Mouse (Mus musculus): ENCODE results near the gene Cps1. TPM values are rescaled to one million over a fixed set of nuclear protein-coding genes. Genes with fewer than 3 reads are reported as not detected.
A peak's percentile ranks its signal among the peaks of the same experiment; 100 is the strongest.

Gene Cps1
- polyA plus RNA-seq, 1 experiment from 2014 or later = 217 TPM

DNA sequence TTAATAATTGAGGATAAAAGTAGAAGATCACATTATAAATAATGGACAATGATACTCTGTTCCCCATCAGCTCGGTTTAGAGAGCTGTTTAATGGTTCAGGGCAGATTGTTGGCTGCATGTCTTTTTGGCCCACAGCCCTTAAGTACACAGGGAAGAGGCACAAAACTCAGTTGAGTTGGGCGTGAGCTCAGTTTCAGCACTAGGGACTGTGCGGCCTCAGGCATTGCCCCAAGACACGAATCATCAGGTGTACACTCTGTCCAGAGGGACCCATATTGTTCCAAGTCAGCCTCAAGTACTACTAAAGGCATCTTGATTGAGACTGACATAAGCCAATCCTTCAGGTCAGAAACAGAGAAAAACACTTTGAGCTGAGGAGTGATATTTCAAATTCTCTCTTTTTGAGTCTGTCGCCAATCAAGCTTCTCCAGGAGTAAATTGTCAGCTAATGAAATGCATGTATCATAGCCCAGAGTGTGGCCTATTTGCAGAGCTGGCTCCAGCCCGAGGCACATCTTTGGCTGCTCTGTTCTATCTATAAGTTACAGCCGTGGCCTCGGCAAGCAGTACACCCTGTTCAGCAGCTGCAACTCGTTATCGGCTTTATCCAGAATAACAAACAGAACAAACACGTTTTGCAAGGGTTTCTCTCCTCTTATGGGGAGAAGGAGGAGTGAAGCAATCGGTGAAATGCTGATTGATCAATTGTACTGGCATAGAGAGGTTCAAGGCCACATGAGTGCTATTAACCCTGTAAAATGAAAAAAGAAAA is 19.2 kb upstream of the Cps1 start:
- Histone ChIP-seq H3K9ac (ENCODE audit: low read depth, low read length) (no peak overlapping the region), H3K27me3 (replicated peaks; ENCODE audit: control insufficient read depth, insufficient read depth, low read length) (no peaks in the 10 kb centered on the region), H3K9me3 (ENCODE audit: control insufficient read depth) (no peaks in the 10 kb centered on the region), H3K4me2 (replicated peaks; ENCODE audit: low read depth) (peak overlapping the region; percentile 35; the same call in 1 of the 2 replicates), H3K4me3 (ENCODE audit: low read depth, low read length) (no peak overlapping the region), H3K36me3 (ENCODE audit: control insufficient read depth, insufficient read depth) (no peaks in the 10 kb centered on the region), H3K27ac (ENCODE audit: low read depth, low read length) (peak overlapping the region; percentile 42; the same call in 1 of the 2 replicates), H3K4me1 (replicated peaks; ENCODE audit: control insufficient read depth, insufficient read depth, low read length) (no peaks in the 10 kb centered on the region)
- ATAC-seq = peak; percentile 86
- no peak for TF ChIP-seq CTCF (IDR thresholded peaks at IDR 0.05; ENCODE audit: low read depth)
- 19% methylated on average over 12 of the region's 12 CpGs for WGBS

DNA sequence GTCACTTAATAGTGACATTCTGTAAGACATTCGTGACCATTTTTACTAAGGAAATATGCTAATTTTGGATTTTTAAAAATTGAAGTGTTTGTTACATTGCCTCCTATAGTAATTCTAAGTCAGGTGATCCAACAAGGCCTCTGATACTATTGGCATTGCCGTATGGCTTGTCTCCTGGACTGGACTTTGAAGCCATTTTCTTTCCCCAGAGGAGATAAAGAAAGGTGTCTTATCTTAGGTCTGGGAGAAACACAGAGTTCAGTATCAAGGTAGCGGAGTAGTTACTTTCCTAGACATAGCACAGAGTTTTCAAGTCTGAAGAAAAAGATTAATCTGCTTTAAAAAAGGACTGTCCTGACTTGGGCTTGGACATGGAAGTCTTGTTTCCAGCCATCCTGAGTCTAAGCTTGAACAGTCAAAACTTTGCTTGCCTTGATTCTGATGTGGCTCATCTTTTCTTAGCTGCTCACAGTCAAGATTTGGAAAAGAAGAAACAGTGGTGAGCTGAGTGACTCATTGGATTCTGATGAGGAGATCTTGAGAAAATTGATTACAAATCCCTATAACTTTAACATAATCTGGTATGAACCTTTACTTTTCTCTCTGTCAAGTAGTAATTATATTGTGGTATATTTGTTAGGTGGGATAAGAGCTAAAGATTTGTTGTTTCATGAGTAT is 11.1 kb upstream of the Cps1 start:
- ATAC-seq = peak; percentile 92
- Histone ChIP-seq H3K27me3 (replicated peaks; ENCODE audit: control insufficient read depth, insufficient read depth, low read length) (no peaks in the 10 kb centered on the region), H3K36me3 (ENCODE audit: control insufficient read depth, insufficient read depth) (no peaks in the 10 kb centered on the region), H3K4me3 (ENCODE audit: low read depth, low read length) (peak overlapping the region; percentile 49), H3K9ac (ENCODE audit: low read depth, low read length) (0 out of 2 replicates have a peak overlapping the region, but pooled peaks have one; percentile 31), H3K27ac (ENCODE audit: low read depth, low read length) (peak overlapping the region; percentile 68), H3K4me1 (replicated peaks; ENCODE audit: control insufficient read depth, insufficient read depth, low read length) (no peaks in the 10 kb centered on the region), H3K9me3 (ENCODE audit: control insufficient read depth) (no peaks in the 10 kb centered on the region), H3K4me2 (replicated peaks; ENCODE audit: low read depth) (peak overlapping the region; percentile 43)
- no peak for TF ChIP-seq CTCF (IDR thresholded peaks at IDR 0.05; ENCODE audit: low read depth)
- 37% methylated on average over 3 of the region's 3 CpGs for WGBS

DNA sequence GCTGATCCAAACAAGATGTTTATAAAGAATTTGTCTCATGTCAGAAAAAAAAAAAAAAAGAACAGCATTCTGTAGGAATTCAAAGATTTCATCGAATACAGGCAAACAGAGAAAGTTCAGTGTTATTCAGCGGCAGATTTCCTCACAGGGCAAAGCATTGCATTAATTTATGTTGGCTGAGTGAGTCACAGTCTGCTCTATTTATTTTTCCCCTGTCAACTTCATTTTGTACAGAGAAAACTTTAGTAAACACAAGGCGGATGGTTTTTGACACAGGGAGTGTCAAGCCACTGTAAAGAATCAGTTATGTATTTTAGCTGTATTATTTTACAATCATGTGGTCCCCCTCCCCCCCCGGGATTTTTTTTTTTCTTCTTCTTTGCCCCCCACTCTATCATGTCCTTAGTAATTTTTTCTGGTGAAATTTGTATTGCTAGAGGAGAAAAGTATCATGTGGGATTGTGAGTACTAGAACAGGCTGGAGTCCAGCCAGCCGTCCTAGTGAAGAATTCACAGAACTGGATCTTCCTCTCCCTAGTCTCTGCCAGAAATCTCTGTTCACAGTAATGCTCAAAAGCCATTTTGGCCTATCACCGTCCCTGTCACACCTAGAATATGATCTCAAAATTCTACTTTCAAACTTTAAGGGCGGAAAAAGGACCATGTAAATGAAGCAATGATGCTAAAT is 9.3 kb upstream of the Cps1 start:
- H3K9ac ChIP-seq (ENCODE audit: low read depth, low read length) = peak overlapping the region; percentile 53
- H3K27ac ChIP-seq (ENCODE audit: low read depth, low read length) = peak overlapping the region; percentile 58
- no peak for ATAC-seq

DNA sequence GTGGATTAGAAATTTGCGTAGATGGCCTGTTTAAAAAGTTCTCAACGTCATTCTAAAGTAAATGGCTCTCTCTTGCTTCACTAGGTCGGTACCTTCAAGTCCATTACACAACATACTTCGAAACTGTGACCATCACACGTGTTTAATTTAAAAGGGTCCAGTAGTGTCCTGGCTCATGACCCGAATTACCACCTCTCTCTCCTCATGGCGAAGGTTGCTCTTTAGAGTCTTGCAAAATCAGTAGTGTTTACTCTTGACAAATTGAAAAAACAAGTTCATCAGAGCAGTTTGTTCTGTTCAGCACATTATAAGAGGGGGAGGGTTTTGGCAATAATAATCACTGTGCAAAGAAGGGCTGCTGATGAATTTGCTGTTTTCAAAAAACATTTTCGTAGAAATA is 6.3 kb upstream of the Cps1 start:
- Histone ChIP-seq H3K27me3 (replicated peaks; ENCODE audit: control insufficient read depth, insufficient read depth, low read length) (no peaks in the 10 kb centered on the region), H3K36me3 (ENCODE audit: control insufficient read depth, insufficient read depth) (no peaks in the 10 kb centered on the region), H3K4me3 (ENCODE audit: low read depth, low read length) (peak overlapping the region; percentile 8), H3K9ac (ENCODE audit: low read depth, low read length) (no peak overlapping the region), H3K27ac (ENCODE audit: low read depth, low read length) (0 out of 2 replicates have a peak overlapping the region, but pooled peaks have one; percentile 23), H3K4me1 (replicated peaks; ENCODE audit: control insufficient read depth, insufficient read depth, low read length) (no peaks in the 10 kb centered on the region; the same call in 1 of the 2 replicates), H3K4me2 (replicated peaks; ENCODE audit: low read depth) (peak overlapping the region; percentile 59), H3K9me3 (ENCODE audit: control insufficient read depth) (no peaks in the 10 kb centered on the region)
- no peak for TF ChIP-seq CTCF (IDR thresholded peaks at IDR 0.05; ENCODE audit: low read depth)
- no peak for ATAC-seq
- WGBS = 40% methylated on average over 8 of the region's 8 CpGs

More for the DNA sequence above, 9.3 kb upstream of the Cps1 start:
- 20% methylated on average over 7 of the region's 7 CpGs for WGBS
- Histone ChIP-seq H3K4me1 (replicated peaks; ENCODE audit: control insufficient read depth, insufficient read depth, low read length) (no peaks in the 10 kb centered on the region; the same call in 1 of the 2 replicates), H3K9me3 (ENCODE audit: control insufficient read depth) (no peaks in the 10 kb centered on the region), H3K36me3 (ENCODE audit: control insufficient read depth, insufficient read depth) (no peaks in the 10 kb centered on the region), H3K4me2 (replicated peaks; ENCODE audit: low read depth) (peak overlapping the region; percentile 59), H3K4me3 (ENCODE audit: low read depth, low read length) (peak overlapping the region; percentile 46), H3K27me3 (replicated peaks; ENCODE audit: control insufficient read depth, insufficient read depth, low read length) (no peaks in the 10 kb centered on the region)
- TF ChIP-seq CTCF (IDR thresholded peaks at IDR 0.05; ENCODE audit: low read depth) = no peak

DNA sequence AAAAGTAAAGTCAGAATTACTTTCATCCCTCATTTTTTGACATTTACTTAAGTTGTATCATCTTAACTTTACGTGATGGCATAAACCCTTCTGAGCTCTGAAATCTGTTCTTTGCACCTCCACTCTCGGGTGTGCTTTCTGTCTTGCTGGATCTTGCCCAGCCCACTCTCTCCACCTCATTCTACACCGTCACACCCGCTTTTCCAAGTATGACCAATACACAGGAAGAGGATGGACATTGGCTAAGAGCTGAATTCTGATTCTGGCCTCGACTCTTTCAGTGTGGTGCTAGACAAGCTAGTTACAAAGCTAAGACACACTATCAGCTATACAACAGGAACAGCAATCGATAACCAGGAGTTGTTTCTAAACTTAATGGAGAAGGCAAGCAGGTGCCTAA is 5.0 kb upstream of the Cps1 start:
- Histone ChIP-seq H3K4me3 (ENCODE audit: low read depth, low read length) (no peak overlapping the region), H3K27me3 (replicated peaks; ENCODE audit: control insufficient read depth, insufficient read depth, low read length) (no peaks in the 10 kb centered on the region), H3K27ac (ENCODE audit: low read depth, low read length) (no peak overlapping the region; the same call in 1 of the 2 replicates), H3K4me1 (replicated peaks; ENCODE audit: control insufficient read depth, insufficient read depth, low read length) (no peaks in the 10 kb centered on the region; the same call in 1 of the 2 replicates), H3K4me2 (replicated peaks; ENCODE audit: low read depth) (peak overlapping the region; percentile 52), H3K36me3 (ENCODE audit: control insufficient read depth, insufficient read depth) (no peaks in the 10 kb centered on the region), H3K9me3 (ENCODE audit: control insufficient read depth) (no peaks in the 10 kb centered on the region), H3K9ac (ENCODE audit: low read depth, low read length) (no peak overlapping the region)
- TF ChIP-seq CTCF (IDR thresholded peaks at IDR 0.05; ENCODE audit: low read depth) = no peak
- 38% methylated on average over 6 of the region's 6 CpGs for WGBS
- no peak; the same call in 1 of the 2 replicates for ATAC-seq

DNA sequence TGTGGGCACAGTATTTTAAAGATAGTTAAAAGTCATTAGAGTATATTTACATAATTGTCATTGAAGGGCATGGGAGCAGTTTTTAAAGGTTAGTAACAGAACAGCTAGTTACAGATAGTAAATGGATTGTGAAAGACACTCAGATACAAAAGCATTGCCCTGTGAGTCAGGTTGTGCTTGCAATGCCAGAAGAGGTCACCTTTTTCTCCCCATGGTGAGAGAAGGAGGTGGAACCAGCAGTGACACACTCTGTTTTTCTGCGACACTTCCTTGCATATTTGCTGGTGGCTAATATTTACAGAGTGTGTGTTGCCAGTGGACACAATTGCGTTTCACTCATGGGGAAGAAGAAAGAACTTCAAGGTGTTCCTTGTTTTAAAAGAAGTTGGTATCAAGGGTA is 2.6 kb downstream of the Cps1 start:
- Histone ChIP-seq H3K27me3 (replicated peaks; ENCODE audit: control insufficient read depth, insufficient read depth, low read length) (no peaks in the 10 kb centered on the region), H3K27ac (ENCODE audit: low read depth, low read length) (no peak overlapping the region), H3K4me2 (replicated peaks; ENCODE audit: low read depth) (no peak overlapping the region), H3K4me1 (replicated peaks; ENCODE audit: control insufficient read depth, insufficient read depth, low read length) (no peaks in the 10 kb centered on the region), H3K9ac (ENCODE audit: low read depth, low read length) (no peak overlapping the region), H3K36me3 (ENCODE audit: control insufficient read depth, insufficient read depth) (no peaks in the 10 kb centered on the region; the same call in 1 of the 2 replicates), H3K9me3 (ENCODE audit: control insufficient read depth) (no peaks in the 10 kb centered on the region), H3K4me3 (ENCODE audit: low read depth, low read length) (no peak overlapping the region)
- peak; percentile 58; the same call in 1 of the 2 replicates for ATAC-seq
- TF ChIP-seq CTCF (IDR thresholded peaks at IDR 0.05; ENCODE audit: low read depth) = no peak
- 44% methylated on average over 2 of the region's 2 CpGs for WGBS
